Mouse (Mus musculus) cerebellum, adult 8-10 months (tissue): ENCODE data around the gene Auh.

Experiments used
- DNase-seq: peaks from one replicate; pipeline ENCODE4 v3.0.0; 2022

Gene Auh

GRCm38 (mm10) chr13:52875541-52876325, 53.7 kb downstream of the Auh start:
- no peak for DNase-seq

DNA sequence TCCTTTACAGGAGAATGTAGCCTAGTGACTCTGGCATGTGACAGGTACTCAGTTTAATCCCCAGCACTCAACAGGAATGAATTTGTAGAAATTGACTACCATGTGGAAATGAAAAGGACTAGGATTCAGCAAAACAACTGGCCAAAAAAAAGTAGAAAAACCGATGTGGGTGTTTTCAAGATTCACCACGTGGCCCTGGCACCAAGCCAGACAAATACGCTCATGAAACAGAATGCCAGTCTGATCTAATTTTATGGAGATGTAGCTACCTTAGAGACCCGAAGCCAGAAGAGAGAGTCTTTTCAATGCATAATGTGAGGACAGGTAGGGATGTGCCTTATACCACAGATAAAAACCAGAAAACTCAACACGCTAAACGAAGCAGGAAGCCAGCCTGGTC, 54.4 kb downstream of the Auh start:
- DNase-seq, result no peak

DNA sequence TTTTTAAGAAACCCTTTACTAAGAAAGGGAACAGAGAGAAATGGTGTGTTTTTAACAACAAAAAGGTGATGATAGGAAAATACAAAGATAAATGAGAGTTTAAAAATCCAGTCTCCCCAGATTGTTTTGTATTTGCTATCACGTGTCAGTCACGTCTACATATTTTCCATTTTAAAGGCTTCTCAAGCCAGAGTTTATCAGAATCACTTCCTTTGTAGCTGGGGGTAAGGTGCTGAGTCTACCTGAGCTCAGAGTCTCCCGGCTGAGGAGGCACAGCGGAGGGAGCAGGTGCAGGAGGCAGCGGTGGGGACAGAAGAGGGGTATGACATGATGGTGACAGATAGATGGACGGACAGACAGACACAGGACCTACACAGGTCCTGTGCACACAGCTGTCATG, 55.1 kb downstream of the Auh start:
- no peak for DNase-seq

GRCm38 (mm10) chr13:52873923-52874322, 55.6 kb downstream of the Auh start:
- DNase-seq, result no peak

DNA sequence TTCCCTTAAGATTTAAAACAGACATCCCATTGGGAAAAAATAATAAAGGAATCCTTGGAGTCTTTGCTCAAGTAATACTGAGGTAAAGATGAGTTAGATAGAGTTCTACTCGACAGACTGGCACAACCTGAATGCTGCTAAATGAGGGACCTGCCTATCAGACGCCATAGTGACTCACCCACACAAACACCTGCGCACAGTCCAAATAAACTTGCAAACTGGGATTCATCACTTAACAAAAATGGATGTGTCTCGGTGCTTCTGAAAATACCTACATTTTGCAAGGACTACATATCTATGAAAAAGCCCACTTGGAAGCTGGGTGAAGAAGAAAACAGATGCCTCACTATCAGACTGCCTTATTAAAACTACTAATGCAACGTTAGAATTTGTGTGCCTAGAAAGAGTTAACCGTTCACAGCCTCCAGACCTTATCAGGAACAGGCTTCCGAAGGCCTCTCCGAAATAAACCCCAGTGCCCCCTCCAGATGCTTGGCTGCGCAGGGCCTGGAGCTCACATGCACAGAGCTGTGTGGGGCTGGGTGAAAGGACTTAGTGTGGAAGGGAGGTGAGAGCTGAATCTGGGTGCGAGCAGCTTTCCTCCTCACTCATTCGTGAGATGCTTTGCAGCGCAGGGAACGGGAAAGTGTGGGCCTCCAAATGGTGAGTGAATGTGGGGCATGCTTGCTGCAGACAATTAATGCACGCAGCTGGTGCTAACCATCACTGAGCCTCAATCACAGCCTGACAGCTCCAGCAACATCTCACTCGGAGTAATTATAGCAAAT, 63.3 kb downstream of the Auh start:
- DNase-seq, result no peak

- DNase-seq, result no peak
Observed at GRCm38 (mm10) chr13:52863436-52863835, 66.0 kb downstream of the Auh start.

DNA sequence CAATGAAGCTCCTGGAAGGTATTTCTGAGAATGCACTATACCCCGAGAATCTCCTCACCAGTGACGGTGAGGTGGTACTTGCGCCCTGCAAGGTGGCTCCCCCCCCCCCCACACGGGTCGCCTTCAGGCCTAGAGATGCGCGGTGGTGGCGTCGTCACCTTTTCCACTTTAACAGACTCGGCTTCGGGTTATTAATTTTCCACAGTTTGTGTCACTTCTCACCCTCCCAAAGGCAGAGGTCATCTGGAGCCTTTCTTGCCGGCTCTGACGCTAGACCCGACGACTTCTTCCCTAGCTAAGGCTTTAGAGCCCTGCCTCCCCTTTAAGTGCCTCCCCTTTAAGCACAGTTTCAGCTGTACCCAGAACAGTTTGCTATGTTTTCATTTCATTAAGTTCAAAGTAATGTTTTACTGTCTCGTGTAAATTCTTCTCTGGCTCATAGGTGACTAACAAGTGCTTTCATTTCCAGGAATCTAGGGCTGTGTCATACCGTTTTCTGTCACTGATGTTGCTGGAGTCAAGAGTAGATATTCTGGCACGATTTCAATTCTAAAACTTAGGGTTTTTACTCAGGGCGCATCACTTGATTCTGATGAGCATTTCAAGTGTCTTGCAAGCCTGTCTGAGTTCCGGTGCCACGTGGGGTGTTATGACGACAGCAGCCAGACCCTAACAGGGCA, 69.3 kb downstream of the Auh start:
- DNase-seq, result no peak

- DNase-seq, result peak; percentile 29
Observed at GRCm38 (mm10) chr13:52859065-52859820, 70.2 kb downstream of the Auh start.

- no peak for DNase-seq
Observed at GRCm38 (mm10) chr13:52858373-52858772, 71.1 kb downstream of the Auh start.

- DNase-seq, result peak; percentile 41
Observed at GRCm38 (mm10) chr13:52857781-52858180, 71.7 kb downstream of the Auh start.

DNA sequence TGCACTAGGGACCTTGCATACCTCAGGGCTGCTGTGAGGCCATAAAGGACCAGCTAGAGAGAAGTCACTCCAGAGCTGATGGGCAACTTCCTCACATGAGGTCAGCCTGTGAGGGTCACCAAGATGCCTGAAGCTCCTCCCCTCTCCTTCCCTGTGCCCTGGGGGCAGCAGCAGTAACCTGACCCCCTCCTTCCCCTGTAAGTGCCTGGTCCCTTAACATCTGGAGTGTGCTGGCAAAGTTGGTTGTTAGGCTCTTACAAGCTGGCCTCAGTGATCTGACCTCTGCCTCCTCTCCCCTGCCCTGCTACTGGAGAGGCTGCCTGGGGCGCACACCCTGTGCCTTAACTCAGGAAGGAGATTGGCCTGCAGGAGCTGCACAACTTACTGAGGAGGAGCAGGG, 75.9 kb downstream of the Auh start:
- DNase-seq, result no peak

GRCm38 (mm10) chr13:52851886-52852285, 77.6 kb downstream of the Auh start:
- no peak for DNase-seq

DNA sequence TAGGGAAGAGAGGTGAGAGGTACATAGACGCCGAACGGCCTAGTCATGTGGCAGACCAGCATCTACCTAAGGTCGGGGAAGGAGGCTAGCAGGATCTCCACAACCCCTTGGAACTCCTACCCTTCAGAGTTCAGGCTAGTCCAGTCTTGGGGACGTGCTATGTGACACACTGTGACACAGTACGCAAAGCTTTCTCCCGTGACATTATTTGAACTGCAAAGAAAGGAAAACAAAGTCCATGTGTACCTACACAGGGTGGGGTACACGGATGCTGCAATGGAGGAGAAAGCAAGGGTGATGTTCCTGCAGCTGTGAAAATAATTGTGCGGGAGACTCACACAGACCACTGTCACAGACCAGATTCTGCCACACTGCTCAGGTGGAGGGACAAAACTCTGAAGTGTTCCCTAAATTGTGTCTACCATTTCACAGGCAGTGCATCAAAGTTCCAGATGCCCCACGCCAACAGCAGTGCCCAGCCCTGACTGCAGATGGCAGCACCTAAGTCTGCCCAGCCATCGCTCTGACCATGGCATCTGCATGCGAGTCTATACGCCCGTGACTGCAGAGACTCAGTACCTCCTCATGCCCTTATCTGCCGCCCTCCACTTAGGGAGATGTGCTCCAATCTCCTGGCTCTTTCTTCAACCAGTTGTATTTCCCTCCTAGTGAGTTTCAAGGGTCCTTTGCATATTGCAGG, 79.3 kb downstream of the Auh start:
- DNase-seq, result no peak

DNA sequence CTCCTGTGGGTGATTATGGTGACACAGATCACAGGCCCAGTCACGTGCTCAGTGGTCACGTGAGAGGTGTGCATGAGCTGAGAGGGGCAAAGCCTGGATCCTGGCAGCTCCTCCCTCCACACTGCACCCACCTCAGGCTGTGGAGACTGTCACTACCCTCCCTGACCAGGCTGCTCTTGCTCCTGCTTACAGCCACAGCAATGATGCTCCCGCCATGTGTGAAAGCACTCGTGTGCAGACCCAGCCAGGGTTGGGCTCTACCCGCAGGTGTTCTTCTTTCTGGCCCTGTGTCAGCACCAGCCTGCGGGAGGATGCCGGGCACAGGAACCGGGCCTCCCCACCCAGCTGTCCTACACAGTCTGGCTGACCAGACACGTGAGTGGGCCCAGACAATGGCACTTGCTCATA, 80.1 kb downstream of the Auh start:
- peak; percentile 57 for DNase-seq

DNA sequence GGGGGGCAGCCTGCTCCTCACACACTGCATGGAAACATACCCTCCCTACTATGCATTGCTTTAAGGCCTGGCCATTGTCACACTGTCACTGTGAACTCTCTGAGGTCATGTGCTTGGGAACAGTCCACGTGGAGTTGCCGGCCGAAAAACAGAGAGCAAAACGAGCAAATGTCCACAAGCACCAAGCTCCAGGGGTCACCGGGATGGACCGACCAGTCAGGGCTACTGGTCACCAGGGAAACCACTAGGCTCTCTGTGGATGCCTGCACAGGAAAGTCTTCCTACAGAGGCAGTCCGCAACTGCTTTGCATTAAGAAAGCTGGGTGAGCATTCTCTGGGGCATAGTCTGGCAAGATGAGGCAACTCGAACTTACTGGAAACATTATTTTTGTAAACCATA, 82.0 kb downstream of the Auh start:
- no peak for DNase-seq

GRCm38 (mm10) chr13:52847071-52847470, 82.4 kb downstream of the Auh start:
- no peak for DNase-seq

DNA sequence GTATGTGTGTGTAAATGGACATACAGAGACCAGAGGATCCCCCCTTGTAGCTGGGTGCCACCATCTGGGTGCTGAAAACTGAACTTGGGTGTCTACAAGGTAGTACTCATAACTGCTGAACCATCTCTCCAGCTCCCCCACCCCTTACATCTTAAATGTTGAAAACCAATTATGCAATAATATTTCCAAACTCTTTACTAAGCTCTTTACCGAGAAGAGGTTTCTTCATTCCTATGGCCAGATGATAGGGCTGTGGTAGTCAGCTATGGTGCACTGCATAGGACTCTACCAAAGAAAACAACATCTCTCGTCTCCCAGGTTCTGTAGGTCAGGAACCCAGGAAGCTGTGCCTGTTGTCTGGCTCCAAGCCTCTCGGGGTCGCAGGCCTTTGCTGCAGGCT, 83.9 kb downstream of the Auh start:
- no peak for DNase-seq

- DNase-seq, result no peak
Observed at GRCm38 (mm10) chr13:52843536-52844178, 85.8 kb downstream of the Auh start.

- no peak for DNase-seq
Observed at GRCm38 (mm10) chr13:52836231-52836630, 93.2 kb downstream of the Auh start.

- DNase-seq, result no peak
Observed at GRCm38 (mm10) chr13:52834591-52834990, 94.9 kb downstream of the Auh start.

- DNase-seq, result no peak
Observed at GRCm38 (mm10) chr13:52833748-52834147, 95.7 kb downstream of the Auh start.

DNA sequence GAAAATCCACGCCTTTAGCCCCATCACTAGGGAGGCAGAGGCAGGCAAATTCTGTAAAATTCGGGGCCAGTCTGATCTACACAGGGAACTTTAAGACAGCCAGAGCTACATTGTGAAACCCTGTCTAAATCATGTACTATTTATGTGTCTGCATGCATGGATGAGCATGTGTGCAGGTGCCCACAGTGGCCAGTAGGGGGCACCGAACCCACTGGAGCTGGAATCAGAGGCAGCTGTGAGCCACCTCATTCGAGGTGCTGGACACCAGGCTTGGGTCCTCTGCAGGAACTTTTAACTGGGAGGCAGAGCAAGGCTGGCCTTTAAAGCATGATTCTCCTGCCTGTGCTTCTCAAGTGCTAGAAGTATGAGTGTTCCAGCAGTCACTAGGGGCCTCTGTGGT, 96.3 kb downstream of the Auh start:
- no peak for DNase-seq
